Mouse (Mus musculus): ENCODE measurements at regions not wholly inside any gene's neighbourhood (a gene's known extent, or its start where the extent isn't known, plus 50 kb on each side); places are given as distances from the start of the nearest gene placed in this dataset.

DNA sequence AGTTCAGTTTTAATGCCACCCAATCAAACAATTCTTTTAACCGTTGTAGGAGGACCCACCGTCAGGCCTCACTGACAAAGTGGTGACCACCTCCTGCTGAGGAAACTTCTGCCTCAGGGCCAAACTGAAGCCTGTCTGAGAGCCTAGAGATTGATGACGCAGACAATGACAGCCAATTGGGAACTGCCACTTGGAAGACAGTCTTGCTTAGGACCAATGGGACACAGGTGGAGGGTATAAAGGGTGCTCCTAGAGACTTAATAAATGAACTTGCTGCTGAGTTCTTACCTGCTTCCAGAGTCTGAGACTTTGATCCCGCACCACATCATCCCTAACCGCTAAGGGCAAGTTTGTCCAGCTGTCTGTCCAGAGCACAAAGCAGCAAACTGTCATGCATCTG is 80.0 kb downstream of the Tbx4 start:
- H3K36me3 ChIP-seq (ENCODE audit: control insufficient read depth, insufficient read depth, low read length), result no peaks in the 10 kb centered on the region
- H3K27me3 ChIP-seq (replicated peaks; ENCODE audit: control insufficient read depth, insufficient read depth, low read length), result no peaks in the 10 kb centered on the region
- 77% methylated on average over 5 of the region's 5 CpGs for whole genome bisulfite sequencing
- H3K4me2 ChIP-seq (ENCODE audit: low read depth, low read length), result no peak overlapping the region
- no peak overlapping the region for H3K9ac ChIP-seq (ENCODE audit: low read depth, low read length)
- ATAC-seq (ENCODE audit: low read depth) (no peak), DNase-seq (ENCODE audit: low spot score) (no peak)
- no peak overlapping the region for H3K27ac ChIP-seq (replicated peaks; ENCODE audit: low read depth, low read length)
- H3K9me3 ChIP-seq (ENCODE audit: control insufficient read depth, low read length), result no peaks in the 10 kb centered on the region
- H3K4me3 ChIP-seq (ENCODE audit: low read depth, low read length), result no peak overlapping the region
- no peaks in the 10 kb centered on the region for H3K4me1 ChIP-seq (ENCODE audit: control insufficient read depth, insufficient read depth, low read length)

GRCm38 (mm10) chr11:85970287-85970686 is 84.1 kb downstream of the Tbx4 start:
- 44% methylated on average over 2 of the region's 2 CpGs for WGBS
- peak; percentile 46 for DNase-seq (ENCODE audit: low spot score)
- no peak for ATAC-seq (ENCODE audit: low read depth)
- Histone ChIP-seq H3K27ac (replicated peaks; ENCODE audit: low read depth, low read length) (no peak overlapping the region), H3K27me3 (replicated peaks; ENCODE audit: control insufficient read depth, insufficient read depth, low read length) (no peaks in the 10 kb centered on the region), H3K4me3 (ENCODE audit: low read depth, low read length) (no peak overlapping the region), H3K4me2 (ENCODE audit: low read depth, low read length) (no peak overlapping the region), H3K9me3 (ENCODE audit: control insufficient read depth, low read length) (no peaks in the 10 kb centered on the region), H3K36me3 (ENCODE audit: control insufficient read depth, insufficient read depth, low read length) (no peaks in the 10 kb centered on the region), H3K9ac (ENCODE audit: low read depth, low read length) (no peak overlapping the region), H3K4me1 (ENCODE audit: control insufficient read depth, insufficient read depth, low read length) (no peaks in the 10 kb centered on the region)

GRCm38 (mm10) chr11:85972385-85972784 is 86.2 kb downstream of the Tbx4 start:
- DNase-seq (ENCODE audit: low spot score) (peak; percentile 79), ATAC-seq (ENCODE audit: low read depth) (peak; percentile 57; the same call in 1 of the 2 replicates)
- Histone ChIP-seq H3K27ac (replicated peaks; ENCODE audit: low read depth, low read length) (no peak overlapping the region), H3K9ac (ENCODE audit: low read depth, low read length) (no peak overlapping the region), H3K4me2 (ENCODE audit: low read depth, low read length) (no peak overlapping the region), H3K4me3 (ENCODE audit: low read depth, low read length) (no peak overlapping the region), H3K27me3 (replicated peaks; ENCODE audit: control insufficient read depth, insufficient read depth, low read length) (no peaks in the 10 kb centered on the region), H3K4me1 (ENCODE audit: control insufficient read depth, insufficient read depth, low read length) (no peaks in the 10 kb centered on the region), H3K36me3 (ENCODE audit: control insufficient read depth, insufficient read depth, low read length) (no peaks in the 10 kb centered on the region), H3K9me3 (ENCODE audit: control insufficient read depth, low read length) (no peaks in the 10 kb centered on the region)
- WGBS, result 27% methylated on average over 7 of the region's 7 CpGs

DNA sequence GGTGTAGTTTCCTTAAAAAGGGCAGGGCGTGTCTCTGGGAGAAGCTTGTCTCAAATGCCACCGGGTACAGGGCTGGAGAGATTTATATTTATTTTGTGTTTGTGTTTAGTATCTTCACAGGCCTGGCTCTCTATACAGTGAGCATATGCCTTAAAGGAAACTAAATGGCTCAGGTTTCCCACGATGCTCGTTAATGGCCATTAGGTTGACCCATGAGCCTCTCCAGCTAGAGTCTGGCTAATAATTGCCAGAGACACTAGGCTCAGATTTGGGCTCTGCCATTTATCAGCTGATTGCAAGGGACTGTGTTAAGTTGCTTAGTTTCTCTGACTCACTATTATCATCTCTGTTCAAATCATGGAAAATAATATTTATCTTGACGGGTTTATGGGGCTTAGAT is 87.5 kb downstream of the Tbx4 start:
- Histone ChIP-seq H3K27me3 (replicated peaks; ENCODE audit: control insufficient read depth, insufficient read depth, low read length) (no peaks in the 10 kb centered on the region), H3K4me1 (ENCODE audit: control insufficient read depth, insufficient read depth, low read length) (no peaks in the 10 kb centered on the region), H3K4me2 (ENCODE audit: low read depth, low read length) (no peak overlapping the region), H3K36me3 (ENCODE audit: control insufficient read depth, insufficient read depth, low read length) (no peaks in the 10 kb centered on the region), H3K9ac (ENCODE audit: low read depth, low read length) (no peak overlapping the region), H3K9me3 (ENCODE audit: control insufficient read depth, low read length) (no peaks in the 10 kb centered on the region), H3K27ac (replicated peaks; ENCODE audit: low read depth, low read length) (no peak overlapping the region), H3K4me3 (ENCODE audit: low read depth, low read length) (no peak overlapping the region)
- DNase-seq (ENCODE audit: low spot score) (no peak), ATAC-seq (ENCODE audit: low read depth) (no peak)
- WGBS, result 60% methylated on average over 5 of the region's 5 CpGs

DNA sequence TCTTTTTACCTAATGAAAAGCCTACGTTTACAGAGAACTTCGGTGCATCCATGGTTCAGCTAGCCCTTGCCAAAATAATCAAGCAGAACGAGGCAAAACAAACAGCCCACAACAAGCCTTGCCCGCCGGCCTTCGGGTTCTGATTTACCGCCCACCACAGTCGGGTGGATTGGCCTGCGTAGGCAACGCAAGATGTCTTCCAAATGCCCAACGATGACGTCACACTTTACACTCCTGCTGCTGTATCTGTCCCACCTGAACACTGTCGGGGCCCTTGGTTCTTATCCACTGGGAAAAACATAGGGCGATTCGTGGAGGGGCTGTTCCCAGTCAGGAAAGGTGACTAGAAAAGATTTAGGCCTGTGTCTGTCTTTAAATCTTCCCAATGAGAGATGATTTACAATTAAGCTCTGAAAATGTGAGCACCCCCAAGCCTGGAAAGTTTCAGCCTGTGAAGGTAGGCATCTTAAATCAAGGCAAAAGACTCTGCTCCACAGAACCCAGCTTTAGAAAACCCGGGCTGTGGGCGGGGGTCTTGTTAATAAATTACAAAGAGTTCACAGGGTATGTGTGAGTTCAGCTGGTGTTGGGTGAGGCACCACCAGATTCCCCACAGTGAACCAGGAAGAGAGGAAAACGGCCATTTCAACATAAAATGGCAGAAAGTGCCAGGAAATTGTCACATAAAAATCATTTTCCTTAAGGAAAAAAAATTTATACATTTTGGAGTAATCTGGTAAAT is 90.6 kb downstream of the Tbx4 start:
- WGBS, result 77% methylated on average over 18 of the region's 18 CpGs
- H3K27me3 ChIP-seq (replicated peaks; ENCODE audit: control insufficient read depth, insufficient read depth, low read length), result no peaks in the 10 kb centered on the region
- H3K4me3 ChIP-seq (ENCODE audit: low read depth, low read length), result no peak overlapping the region
- no peaks in the 10 kb centered on the region for H3K4me1 ChIP-seq (ENCODE audit: control insufficient read depth, insufficient read depth, low read length)
- DNase-seq (ENCODE audit: low spot score) (no peak), ATAC-seq (ENCODE audit: low read depth) (no peak)
- H3K36me3 ChIP-seq (ENCODE audit: control insufficient read depth, insufficient read depth, low read length), result no peaks in the 10 kb centered on the region
- no peak overlapping the region for H3K4me2 ChIP-seq (ENCODE audit: low read depth, low read length)
- no peak overlapping the region for H3K9ac ChIP-seq (ENCODE audit: low read depth, low read length)
- H3K27ac ChIP-seq (replicated peaks; ENCODE audit: low read depth, low read length), result no peak overlapping the region
- no peaks in the 10 kb centered on the region for H3K9me3 ChIP-seq (ENCODE audit: control insufficient read depth, low read length)

GRCm38 (mm10) chr11:85980388-85980787 is 94.2 kb downstream of the Tbx4 start:
- 64% methylated on average over 11 of the region's 11 CpGs for WGBS
- no peak for ATAC-seq (ENCODE audit: low read depth)
- peak; percentile 47 for DNase-seq (ENCODE audit: low spot score)

GRCm38 (mm10) chr11:85981561-85981960 is 95.3 kb downstream of the Tbx4 start:
- Histone ChIP-seq H3K9me3 (ENCODE audit: control insufficient read depth, low read length) (no peaks in the 10 kb centered on the region), H3K4me2 (ENCODE audit: low read depth, low read length) (no peak overlapping the region), H3K9ac (ENCODE audit: low read depth, low read length) (no peak overlapping the region), H3K4me3 (ENCODE audit: low read depth, low read length) (no peak overlapping the region), H3K27ac (replicated peaks; ENCODE audit: low read depth, low read length) (no peak overlapping the region), H3K27me3 (replicated peaks; ENCODE audit: control insufficient read depth, insufficient read depth, low read length) (no peaks in the 10 kb centered on the region), H3K36me3 (ENCODE audit: control insufficient read depth, insufficient read depth, low read length) (no peaks in the 10 kb centered on the region), H3K4me1 (ENCODE audit: control insufficient read depth, insufficient read depth, low read length) (no peaks in the 10 kb centered on the region)
- DNase-seq (ENCODE audit: low spot score), result no peak
- 77% methylated on average over 4 of the region's 4 CpGs for WGBS
- no peak for ATAC-seq (ENCODE audit: low read depth)

More at GRCm38 (mm10) chr11:85980388-85980787, 94.2 kb downstream of the Tbx4 start:
- Histone ChIP-seq H3K27ac (replicated peaks; ENCODE audit: low read depth, low read length) (no peak overlapping the region), H3K4me1 (ENCODE audit: control insufficient read depth, insufficient read depth, low read length) (no peaks in the 10 kb centered on the region), H3K36me3 (ENCODE audit: control insufficient read depth, insufficient read depth, low read length) (no peaks in the 10 kb centered on the region), H3K4me3 (ENCODE audit: low read depth, low read length) (no peak overlapping the region), H3K9ac (ENCODE audit: low read depth, low read length) (no peak overlapping the region), H3K9me3 (ENCODE audit: control insufficient read depth, low read length) (no peaks in the 10 kb centered on the region), H3K4me2 (ENCODE audit: low read depth, low read length) (no peak overlapping the region), H3K27me3 (replicated peaks; ENCODE audit: control insufficient read depth, insufficient read depth, low read length) (no peaks in the 10 kb centered on the region)

- no peak overlapping the region for H3K27ac ChIP-seq (replicated peaks; ENCODE audit: low read depth, low read length)
- ATAC-seq (ENCODE audit: low read depth), result no peak
- H3K4me3 ChIP-seq (ENCODE audit: low read depth, low read length), result no peak overlapping the region
- WGBS, result 84% methylated on average over 8 of the region's 8 CpGs
- 0 out of 2 replicates have a peak, but pooled peaks cover 4% of the 10 kb centered on the region for H3K4me1 ChIP-seq (ENCODE audit: control insufficient read depth, insufficient read depth, low read length)
- no peak overlapping the region for H3K9ac ChIP-seq (ENCODE audit: low read depth, low read length)
- peaks cover 6% of the 10 kb centered on the region; the same call in 1 of the 2 replicates for H3K27me3 ChIP-seq (replicated peaks; ENCODE audit: control insufficient read depth, insufficient read depth, low read length)
- no peaks in the 10 kb centered on the region for H3K36me3 ChIP-seq (ENCODE audit: control insufficient read depth, insufficient read depth, low read length)
- no peaks in the 10 kb centered on the region for H3K9me3 ChIP-seq (ENCODE audit: control insufficient read depth, low read length)
- DNase-seq (ENCODE audit: low spot score), result no peak
- H3K4me2 ChIP-seq (ENCODE audit: low read depth, low read length), result no peak overlapping the region
These were observed 100.1 kb downstream of the Tbx4 start for GRCm38 (mm10) chr11:85986338-85986737.

GRCm38 (mm10) chr11:85987181-85987580 is 101.0 kb downstream of the Tbx4 start:
- DNase-seq (ENCODE audit: low spot score) (no peak), ATAC-seq (ENCODE audit: low read depth) (no peak)
- Histone ChIP-seq H3K4me3 (ENCODE audit: low read depth, low read length) (no peak overlapping the region), H3K9ac (ENCODE audit: low read depth, low read length) (no peak overlapping the region), H3K36me3 (ENCODE audit: control insufficient read depth, insufficient read depth, low read length) (no peaks in the 10 kb centered on the region), H3K4me2 (ENCODE audit: low read depth, low read length) (no peak overlapping the region), H3K9me3 (ENCODE audit: control insufficient read depth, low read length) (no peaks in the 10 kb centered on the region), H3K27me3 (replicated peaks; ENCODE audit: control insufficient read depth, insufficient read depth, low read length) (peaks cover 8% of the 10 kb centered on the region; the same call in 1 of the 2 replicates), H3K4me1 (ENCODE audit: control insufficient read depth, insufficient read depth, low read length) (0 out of 2 replicates have a peak, but pooled peaks cover 4% of the 10 kb centered on the region), H3K27ac (replicated peaks; ENCODE audit: low read depth, low read length) (no peak overlapping the region)
- WGBS, result 90% methylated on average over 2 of the region's 2 CpGs

All from embryonic facial prominence, embryonic 14.5 days (tissue).